Mouse (Mus musculus) cortical plate, adult 2 months (tissue): ENCODE measurements around the gene Tex2. TPM values are rescaled to one million over a fixed set of nuclear protein-coding genes. Genes with fewer than 3 reads are reported as not detected.
"Not testable (repeated sequence)": the region's sequence is repeated elsewhere in the genome, so short reads cannot be mapped to it uniquely, and the experiment has no call there.

Experiments
- H3K27ac ChIP-seq: fragments of 200-500 bp; 2 replicates; pipeline ENCODE4 v1.5.1; 2012; ENCODE audit warnings: low read length, control low read depth, inconsistent platforms; ENCODE audit not compliant: insufficient read depth
- H3K4me1 ChIP-seq: fragments of 200-500 bp; 2 replicates; pipeline ENCODE4 v1.6.1; 2011; ENCODE audit warnings: low read length; ENCODE audit not compliant: control insufficient read depth, insufficient read depth
- H3K4me3 ChIP-seq: fragments of 200-500 bp; 2 replicates; pipeline ENCODE4 v1.5.1; 2011; ENCODE audit warnings: mild to moderate bottlenecking, low read length, control low read depth; ENCODE audit not compliant: insufficient read depth
- CTCF ChIP-seq: fragments of 200-500 bp; IDR thresholded peaks from 2 replicates; pipeline ENCODE4 v1.5.1; 2011; ENCODE audit warnings: mild to moderate bottlenecking, control low read depth, low read length; ENCODE audit not compliant: insufficient read depth; ENCODE audit errors: extremely low read depth
- POLR2A ChIP-seq: fragments of 200-500 bp; IDR thresholded peaks from 2 replicates; pipeline ENCODE4 v1.6.1; 2011; ENCODE audit warnings: mild to moderate bottlenecking, low read length, control low read depth; ENCODE audit not compliant: insufficient read depth; ENCODE audit errors: extremely low read depth
- polyA plus RNA-seq: library from polyadenylated mRNA; depleted of rRNA; stranded (reverse); fragments of >200 nt; gene quantifications from 2 replicates; pipeline ENCODE4 v1.2.3, GENCODE M21; 2012; rRNA removed

The Tex2 gene
- 57.3 and 58.2 TPM in 2 replicates for polyA plus RNA-seq

GRCm38 (mm10) chr11:106612961-106613637 lies at the start of gene Tex2:
TSS of gene Tex2 (minus strand) at chr11:106613423.
- TF ChIP-seq POLR2A: no peak
- TF ChIP-seq CTCF: no peak
- peaks cover 1% of the 10 kb centered on the region; the same call in 1 of the 2 replicates for H3K4me1 ChIP-seq
- H3K27ac ChIP-seq: peak within 1 kb of the TSS; percentile 77; the same call in 1 of the 2 replicates
- peak within 1 kb of the TSS; percentile 68 for H3K4me3 ChIP-seq

GRCm38 (mm10) chr11:106662634-106663407 lies 49.6 kb upstream of the Tex2 start:
- Histone ChIP-seq H3K27ac (no peak overlapping the region), H3K4me1 (peaks cover 2% of the 10 kb centered on the region; the same call in 1 of the 2 replicates), H3K4me3 (no peak overlapping the region)
- no peak for TF ChIP-seq POLR2A
- TF ChIP-seq CTCF: no peak

GRCm38 (mm10) chr11:106660453-106661081 lies 47.3 kb upstream of the Tex2 start:
- peaks cover 2% of the 10 kb centered on the region; the same call in 1 of the 2 replicates for H3K4me1 ChIP-seq
- peak overlapping the region; percentile 93 for H3K27ac ChIP-seq
- no peak for TF ChIP-seq CTCF
- TF ChIP-seq POLR2A: no peak
- no peak overlapping the region for H3K4me3 ChIP-seq

GRCm38 (mm10) chr11:106659598-106660295 lies 46.5 kb upstream of the Tex2 start:
- H3K27ac ChIP-seq: peak overlapping the region; percentile 93
- peaks cover 2% of the 10 kb centered on the region; the same call in 1 of the 2 replicates for H3K4me1 ChIP-seq
- no peak for TF ChIP-seq POLR2A
- no peak for TF ChIP-seq CTCF
- no peak overlapping the region for H3K4me3 ChIP-seq

GRCm38 (mm10) chr11:106658051-106658880 lies 45.0 kb upstream of the Tex2 start:
- peaks cover 2% of the 10 kb centered on the region; the same call in 1 of the 2 replicates for H3K4me1 ChIP-seq
- TF ChIP-seq POLR2A (no peak), CTCF (no peak)

GRCm38 (mm10) chr11:106656896-106657498 lies 43.8 kb upstream of the Tex2 start:
- H3K4me1 ChIP-seq, H3K27ac ChIP-seq: not testable (repeated sequence)

More at GRCm38 (mm10) chr11:106658051-106658880, 45.0 kb upstream of the Tex2 start:
- Histone ChIP-seq H3K4me3 (no peak overlapping the region), H3K27ac (peak overlapping the region; percentile 17; the same call in 1 of the 2 replicates)

GRCm38 (mm10) chr11:106648347-106648746 lies 35.1 kb upstream of the Tex2 start:
- TF ChIP-seq CTCF: peak; percentile 80
- no peak for TF ChIP-seq POLR2A
- no peak overlapping the region for H3K27ac ChIP-seq
- no peaks in the 10 kb centered on the region for H3K4me1 ChIP-seq
- no peak overlapping the region for H3K4me3 ChIP-seq

More at GRCm38 (mm10) chr11:106656896-106657498, 43.8 kb upstream of the Tex2 start:
- not testable (repeated sequence) for H3K4me3 ChIP-seq

GRCm38 (mm10) chr11:106642966-106643637 lies 29.9 kb upstream of the Tex2 start:
- no peak for TF ChIP-seq CTCF
- no peak for TF ChIP-seq POLR2A
- no peak overlapping the region for H3K27ac ChIP-seq

More at GRCm38 (mm10) chr11:106642966-106643637, 29.9 kb upstream of the Tex2 start:
- Histone ChIP-seq H3K4me1 (no peaks in the 10 kb centered on the region), H3K4me3 (no peak overlapping the region)
